Mouse (Mus musculus) intestine, embryonic 16.5 days (tissue): ENCODE measurements around the gene Foxp1. TPM values are rescaled to one million over a fixed set of nuclear protein-coding genes. Genes with fewer than 3 reads are reported as not detected.

Experiments
- ATAC-seq: fragments of 200-750 bp; cut with Nextera tagmentation; 2 replicates; pipeline ENCODE4 v1.8.0; 2017; ENCODE audit warnings: moderate TSS enrichment, moderate library complexity
- H3K27ac ChIP-seq: fragments of 300-500 bp; sonication (generic); 2 replicates; pipeline ENCODE4 v1.5.1; 2014; ENCODE audit warnings: mild to moderate bottlenecking, low read length
- H3K27me3 ChIP-seq: fragments of 300-500 bp; sonication (generic); replicated peaks from 2 replicates; pipeline ENCODE4 v1.6.1; 2014; ENCODE audit warnings: low read length, control low read depth, mixed read lengths; ENCODE audit not compliant: control insufficient read depth, insufficient read depth
- H3K36me3 ChIP-seq: fragments of 300-500 bp; sonication (generic); 2 replicates; pipeline ENCODE4 v1.6.1; 2014; ENCODE audit warnings: low read length, control low read depth; ENCODE audit not compliant: control insufficient read depth, insufficient read depth
- H3K4me1 ChIP-seq: fragments of 300-500 bp; sonication (generic); 2 replicates; pipeline ENCODE4 v1.6.1; 2014; ENCODE audit warnings: low read length, control low read depth, mixed read lengths; ENCODE audit not compliant: control insufficient read depth, insufficient read depth
- H3K4me2 ChIP-seq: fragments of 300-500 bp; sonication (generic); 2 replicates; pipeline ENCODE4 v1.6.1; 2014; ENCODE audit warnings: low read depth, low read length, control low read depth
- H3K4me3 ChIP-seq: fragments of 300-500 bp; sonication (generic); 2 replicates; pipeline ENCODE4 v1.5.1; 2014; ENCODE audit warnings: mild to moderate bottlenecking, low read length
- H3K9ac ChIP-seq: fragments of 300-500 bp; sonication (generic); 2 replicates; pipeline ENCODE4 v1.6.1; 2014; ENCODE audit warnings: low read depth, low read length
- H3K9me3 ChIP-seq: fragments of 300-500 bp; sonication (generic); 2 replicates; pipeline ENCODE4 v1.6.1; 2016; ENCODE audit warnings: low read length, control low read depth; ENCODE audit not compliant: control insufficient read depth
- WGBS: fragments of 180-500 bp; shearing (Covaris S2); extraction: QIAGEN DNeasy Blood & Tissue Kit; methylation state at CpG from one replicate; pipeline ENCODE4 v1.1.7; 2014; 5-methylcytosine and 5-hydroxymethylcytosine counted together
- polyA plus RNA-seq: library from polyadenylated mRNA; unstranded; fragments of >200 nt; fragmentation: Nextera tagmentation; extraction: Ambion mirVana; gene quantifications from 2 replicates; pipeline ENCODE4 v1.2.1, GENCODE M21; 2015

Foxp1 gene
- polyA plus RNA-seq, 1 experiment from 2014 or later, result 74.8 TPM

DNA sequence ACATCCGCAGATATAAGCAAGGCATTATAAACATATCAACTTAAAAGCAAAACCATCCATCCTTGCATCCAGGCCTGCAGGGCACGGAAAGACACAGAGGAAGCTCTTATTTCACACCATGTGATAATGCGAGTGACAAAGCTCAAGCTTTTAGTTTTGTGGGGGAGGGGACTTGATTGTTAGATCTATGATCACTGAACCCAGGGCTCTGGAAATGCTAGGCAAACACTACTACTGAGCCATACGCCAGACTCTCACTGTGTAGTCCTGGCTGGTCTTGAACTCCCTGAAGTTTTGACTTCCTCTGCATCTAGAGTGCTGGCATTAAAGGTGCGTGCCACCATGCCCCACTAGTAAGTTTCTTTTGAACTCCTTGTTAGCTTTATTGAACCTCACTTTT, 264.2 kb downstream of the Foxp1 start:
- ATAC-seq, result no peak
- no peaks in the 10 kb centered on the region for H3K9me3 ChIP-seq
- H3K4me2 ChIP-seq, result no peak overlapping the region
- H3K9ac ChIP-seq, result no peak overlapping the region
- H3K4me1 ChIP-seq, result peaks cover 6% of the 10 kb centered on the region
- H3K36me3 ChIP-seq, result no peaks in the 10 kb centered on the region
- H3K27me3 ChIP-seq, result no peaks in the 10 kb centered on the region
- no peak overlapping the region for H3K27ac ChIP-seq
- 73% methylated on average over 5 of the region's 5 CpGs for WGBS
- H3K4me3 ChIP-seq, result no peak overlapping the region

DNA sequence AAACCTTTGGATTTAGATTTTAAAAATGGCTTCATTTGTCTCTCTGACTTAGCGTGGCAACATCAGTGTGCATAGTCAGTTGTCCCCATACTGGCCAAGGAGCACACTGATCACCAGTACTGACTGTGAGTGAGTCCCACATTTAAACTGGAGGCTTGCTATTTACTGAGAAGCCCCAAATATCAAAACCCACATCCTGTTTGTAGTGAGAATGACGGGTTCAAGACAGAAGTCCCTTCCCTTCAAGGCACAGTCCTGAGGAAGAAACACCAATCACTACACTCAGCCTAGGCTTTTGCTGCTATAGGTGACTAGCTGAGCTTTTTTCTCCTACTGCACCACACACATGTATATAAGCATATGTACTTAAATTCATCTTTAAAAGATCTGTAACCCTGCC, 264.8 kb downstream of the Foxp1 start:
- no peak for ATAC-seq
- Histone ChIP-seq H3K36me3 (no peaks in the 10 kb centered on the region), H3K4me3 (no peak overlapping the region), H3K4me1 (peaks cover 6% of the 10 kb centered on the region), H3K9me3 (no peaks in the 10 kb centered on the region), H3K27ac (no peak overlapping the region), H3K27me3 (no peaks in the 10 kb centered on the region), H3K9ac (no peak overlapping the region), H3K4me2 (no peak overlapping the region)
- 85% methylated on average over 2 of the region's 2 CpGs for WGBS

DNA sequence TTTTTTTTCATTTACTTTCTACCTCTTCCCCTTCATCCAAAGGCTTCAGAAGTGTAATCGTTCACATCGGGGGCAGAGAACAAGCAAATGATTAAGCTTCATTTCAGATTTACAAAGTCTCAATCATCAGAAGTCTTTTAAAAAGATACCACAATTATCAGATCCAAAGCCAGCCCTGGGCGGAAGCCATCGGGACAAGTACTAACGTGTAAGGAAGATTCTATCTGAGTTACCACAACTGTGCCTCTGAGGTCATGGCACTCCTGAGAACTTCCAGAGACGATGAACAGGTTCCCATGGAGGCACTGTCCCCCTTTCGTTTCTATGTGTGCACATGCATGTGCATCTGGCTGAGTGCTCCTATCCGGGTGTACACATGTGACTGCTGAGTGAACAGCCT, 269.2 kb downstream of the Foxp1 start:
- no peak overlapping the region for H3K4me2 ChIP-seq
- H3K9me3 ChIP-seq, result no peaks in the 10 kb centered on the region
- no peak overlapping the region for H3K4me3 ChIP-seq
- H3K9ac ChIP-seq, result no peak overlapping the region
- H3K27ac ChIP-seq, result no peak overlapping the region
- H3K27me3 ChIP-seq, result no peaks in the 10 kb centered on the region
- 66% methylated on average over 8 of the region's 8 CpGs for WGBS
- no peaks in the 10 kb centered on the region for H3K4me1 ChIP-seq
- no peak for ATAC-seq
- H3K36me3 ChIP-seq, result no peaks in the 10 kb centered on the region

DNA sequence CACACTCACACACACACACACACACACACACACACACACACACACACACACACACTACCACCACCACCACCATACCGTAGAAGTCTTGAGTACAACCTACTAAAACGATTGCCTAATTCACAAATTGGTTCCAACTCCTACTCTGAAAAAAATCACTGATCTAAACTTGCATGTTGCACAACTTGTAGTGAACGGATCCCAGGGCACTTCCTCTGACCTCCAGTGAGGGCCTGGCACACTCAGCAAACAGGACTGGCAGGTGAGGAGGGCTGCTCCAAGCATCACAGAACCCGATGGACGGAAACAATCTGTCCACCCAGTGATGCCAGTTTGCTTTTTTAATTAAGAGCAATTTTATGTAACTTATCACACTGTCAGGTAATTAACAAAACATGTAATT, 269.7 kb downstream of the Foxp1 start:
- Histone ChIP-seq H3K4me1 (no peaks in the 10 kb centered on the region), H3K9ac (no peak overlapping the region), H3K27ac (no peak overlapping the region), H3K27me3 (no peaks in the 10 kb centered on the region), H3K36me3 (no peaks in the 10 kb centered on the region), H3K4me3 (no peak overlapping the region), H3K9me3 (no peaks in the 10 kb centered on the region), H3K4me2 (no peak overlapping the region)
- ATAC-seq, result no peak
- 72% methylated on average over 5 of the region's 5 CpGs for WGBS

DNA sequence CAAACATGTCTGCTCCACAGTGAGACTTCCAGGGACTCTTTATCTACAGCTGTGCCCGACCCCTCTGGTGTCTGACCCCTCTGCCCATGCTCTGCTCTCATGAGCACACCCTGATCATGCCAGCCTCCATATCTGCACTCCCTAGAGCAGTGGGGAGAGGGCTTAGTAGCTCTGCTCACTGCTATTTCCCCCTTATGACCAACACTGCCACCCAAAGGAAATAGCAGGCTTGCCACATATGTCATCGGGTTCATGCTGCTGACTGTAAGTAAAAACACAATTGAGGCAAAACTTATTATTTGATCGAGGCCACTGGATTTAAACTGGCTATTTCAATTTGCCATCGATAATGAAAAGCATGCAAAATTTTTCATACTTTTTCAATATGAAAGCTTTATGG, 270.6 kb downstream of the Foxp1 start:
- no peak overlapping the region for H3K9ac ChIP-seq
- H3K4me2 ChIP-seq, result no peak overlapping the region
- no peaks in the 10 kb centered on the region for H3K36me3 ChIP-seq
- H3K27ac ChIP-seq, result no peak overlapping the region
- no peak overlapping the region for H3K4me3 ChIP-seq
- no peaks in the 10 kb centered on the region for H3K27me3 ChIP-seq
- no peak for ATAC-seq
- WGBS, result 88% methylated on average over 4 of the region's 4 CpGs
- no peaks in the 10 kb centered on the region for H3K4me1 ChIP-seq
- H3K9me3 ChIP-seq, result no peaks in the 10 kb centered on the region

DNA sequence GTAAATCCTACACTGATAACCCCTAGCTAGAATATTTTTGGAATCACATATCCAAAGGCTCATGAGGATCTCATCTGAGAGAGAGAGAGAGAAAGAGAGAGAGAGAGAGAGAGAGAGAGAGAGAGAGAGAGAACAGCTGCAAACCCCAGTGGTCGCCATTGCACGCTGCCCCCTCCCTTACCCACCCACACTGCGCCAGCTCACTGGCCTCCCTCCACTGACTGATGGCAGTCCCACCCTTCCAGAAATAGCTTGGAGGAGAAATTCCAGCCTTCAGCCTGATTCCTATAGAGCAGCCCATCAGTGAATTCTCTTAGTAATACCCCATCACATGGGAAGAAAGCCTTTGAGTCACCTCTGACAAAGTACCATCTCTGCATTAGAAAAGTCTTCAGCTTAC, 271.3 kb downstream of the Foxp1 start:
- WGBS, result 80% methylated on average over 3 of the region's 3 CpGs
- no peaks in the 10 kb centered on the region for H3K4me1 ChIP-seq
- H3K9me3 ChIP-seq, result no peaks in the 10 kb centered on the region
- no peaks in the 10 kb centered on the region for H3K27me3 ChIP-seq
- H3K36me3 ChIP-seq, result no peaks in the 10 kb centered on the region
- H3K9ac ChIP-seq, result no peak overlapping the region
- no peak overlapping the region for H3K4me3 ChIP-seq
- ATAC-seq, result no peak
- H3K4me2 ChIP-seq, result no peak overlapping the region
- no peak overlapping the region for H3K27ac ChIP-seq

DNA sequence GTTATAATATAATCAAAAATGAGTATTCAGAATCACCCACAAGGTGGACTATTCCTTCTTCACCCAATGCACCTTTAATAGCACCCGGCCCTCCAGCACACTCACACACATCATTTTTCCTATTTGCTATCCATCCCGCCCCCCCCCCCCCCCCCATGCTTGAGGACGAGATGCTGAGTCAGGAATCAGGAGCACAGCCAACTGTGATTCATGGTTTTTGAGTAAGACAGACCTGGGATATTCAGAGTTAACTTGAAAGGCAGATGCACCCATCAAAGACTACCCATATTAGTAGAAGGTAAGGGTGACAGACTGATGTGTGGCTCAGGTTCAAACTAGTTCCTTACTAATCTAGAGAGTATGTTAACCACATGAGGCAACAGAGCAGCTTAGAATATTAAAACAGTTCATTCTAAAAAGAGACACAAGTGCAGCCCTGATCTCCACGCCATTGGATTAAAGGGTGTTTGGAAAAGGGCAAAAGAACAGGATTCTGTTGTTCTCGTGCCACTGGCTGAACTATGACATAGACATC, 273.0 kb downstream of the Foxp1 start:
- Histone ChIP-seq H3K9me3 (no peaks in the 10 kb centered on the region), H3K4me1 (no peaks in the 10 kb centered on the region), H3K36me3 (no peaks in the 10 kb centered on the region), H3K27me3 (no peaks in the 10 kb centered on the region), H3K4me2 (no peak overlapping the region), H3K4me3 (no peak overlapping the region), H3K27ac (no peak overlapping the region), H3K9ac (no peak overlapping the region)
- no peak for ATAC-seq
- 82% methylated on average over 5 of the region's 5 CpGs for WGBS

DNA sequence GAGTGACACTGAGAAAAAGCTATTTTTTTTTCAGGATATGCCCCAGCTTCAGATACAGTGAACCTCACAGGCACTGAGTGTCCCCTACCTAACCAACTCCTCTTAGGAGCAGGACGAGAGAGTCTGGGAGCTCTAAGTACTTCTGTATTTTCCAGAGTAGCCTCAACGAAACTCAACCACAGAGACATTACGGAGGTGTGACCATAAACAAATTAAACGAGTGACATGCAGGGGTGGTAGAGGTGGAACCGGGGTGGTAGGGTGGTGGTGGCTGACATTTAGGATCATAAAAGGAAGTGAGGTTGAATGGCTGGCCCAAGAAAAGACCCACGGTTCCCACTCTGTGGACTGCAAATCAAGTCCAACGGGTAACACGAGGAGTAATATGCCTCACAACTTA, 274.1 kb downstream of the Foxp1 start:
- Histone ChIP-seq H3K4me2 (no peak overlapping the region), H3K36me3 (no peaks in the 10 kb centered on the region), H3K9me3 (no peaks in the 10 kb centered on the region), H3K9ac (no peak overlapping the region), H3K4me1 (no peaks in the 10 kb centered on the region), H3K4me3 (no peak overlapping the region), H3K27ac (no peak overlapping the region), H3K27me3 (no peaks in the 10 kb centered on the region)
- ATAC-seq, result no peak
- 77% methylated on average over 8 of the region's 8 CpGs for WGBS

DNA sequence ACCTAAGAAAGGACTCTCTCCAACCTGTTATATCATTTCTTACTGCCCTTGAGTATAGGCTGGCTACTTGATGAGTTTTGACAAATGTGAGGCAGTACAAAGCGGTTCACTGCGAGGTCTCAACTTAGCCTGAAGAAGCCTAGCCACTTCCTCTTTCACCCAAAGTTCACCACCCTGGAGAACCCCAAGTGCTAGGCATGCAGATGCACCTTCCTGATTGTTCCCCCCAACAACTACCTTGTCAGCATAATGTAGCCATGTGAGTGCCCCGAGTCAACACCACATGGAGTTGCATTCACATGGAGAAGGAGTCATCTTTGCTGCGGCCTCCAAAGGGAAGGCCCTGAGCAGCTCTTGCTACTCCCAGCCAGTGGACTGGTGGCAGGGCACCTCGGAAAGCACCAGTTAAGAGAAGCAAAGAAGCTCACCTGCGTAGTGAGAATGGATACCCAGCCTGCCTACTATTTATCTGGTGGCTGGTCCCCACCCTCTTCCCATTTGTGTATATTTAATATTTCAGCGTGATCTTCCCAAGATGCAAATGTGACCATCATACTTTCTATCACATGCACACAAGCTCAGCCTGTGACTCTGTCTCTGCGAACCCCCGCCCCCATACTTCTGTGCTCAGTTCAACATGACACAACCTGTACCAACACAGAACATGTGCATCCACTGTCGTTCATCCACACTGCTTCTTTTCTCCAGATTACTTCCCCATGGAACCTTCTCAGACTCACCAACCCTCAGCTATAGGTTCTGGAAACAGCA, 280.7 kb downstream of the Foxp1 start:
- ATAC-seq, result no peak
- no peaks in the 10 kb centered on the region for H3K9me3 ChIP-seq
- H3K36me3 ChIP-seq, result no peaks in the 10 kb centered on the region
- no peak overlapping the region for H3K4me2 ChIP-seq
- no peak overlapping the region for H3K27ac ChIP-seq
- no peaks in the 10 kb centered on the region for H3K4me1 ChIP-seq
- no peak overlapping the region for H3K9ac ChIP-seq
- H3K27me3 ChIP-seq, result no peaks in the 10 kb centered on the region
- H3K4me3 ChIP-seq, result no peak overlapping the region
- 91% methylated on average over 10 of the region's 10 CpGs for whole genome bisulfite sequencing

DNA sequence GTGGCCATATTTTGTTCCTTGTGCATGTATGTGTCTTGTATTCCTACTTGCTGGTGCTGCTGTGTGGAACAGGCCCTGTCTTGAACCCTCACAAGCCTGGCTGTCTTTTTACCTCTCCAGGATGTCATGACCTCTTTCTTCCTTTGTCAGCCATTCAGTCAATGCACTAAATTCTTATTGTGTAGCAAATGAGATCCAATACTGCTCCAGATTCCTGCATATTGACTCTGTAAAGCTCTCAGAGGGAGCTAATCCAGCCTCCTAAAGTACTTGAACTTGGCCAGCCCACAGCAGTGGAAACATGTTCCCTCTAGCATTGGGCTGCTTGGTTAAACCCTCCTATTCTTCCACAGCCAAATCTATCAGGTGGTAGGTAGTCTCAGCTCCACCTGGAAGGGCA, 281.8 kb downstream of the Foxp1 start:
- H3K9ac ChIP-seq, result no peak overlapping the region
- H3K27me3 ChIP-seq, result no peaks in the 10 kb centered on the region
- H3K9me3 ChIP-seq, result no peaks in the 10 kb centered on the region
- no peak for ATAC-seq
- H3K36me3 ChIP-seq, result no peaks in the 10 kb centered on the region
- H3K4me1 ChIP-seq, result peaks cover 4% of the 10 kb centered on the region; the same call in 1 of the 2 replicates
- H3K27ac ChIP-seq, result no peak overlapping the region
- H3K4me2 ChIP-seq, result no peak overlapping the region
- H3K4me3 ChIP-seq, result no peak overlapping the region
